Mouse (Mus musculus) MEL (cell line): ENCODE data around the gene Ankrd53. TPM values are rescaled to one million over a fixed set of nuclear protein-coding genes. Genes with fewer than 3 reads are reported as not detected.

Experiments
- DNase-seq: peaks from one replicate; pipeline ENCODE4 v3.0.0; 2011; ENCODE audit warnings: low read depth, low spot score
- H3K27ac ChIP-seq: 2 replicates; pipeline ENCODE4 v1.5.1; 2012; ENCODE audit warnings: low read depth, mild to moderate bottlenecking, control low read depth, low read length, moderate library complexity; ENCODE audit not compliant: control insufficient read depth
- H3K27me3 ChIP-seq, 2 experiments: fragments of 150-350 bp in 1 of 2; sonication (generic) in 1 of 2; 2 replicates each; pipeline ENCODE4 v1.6.1; 2012; ENCODE audit warnings: low read length in 2 of 2, mild to moderate bottlenecking in 2 of 2, improper control_type of control experiment in 1 of 2, moderate library complexity in 1 of 2; ENCODE audit not compliant: insufficient read depth in 2 of 2, control insufficient read depth in 1 of 2
- H3K36me3 ChIP-seq, 2 experiments: 2 replicates each; pipeline ENCODE4 v1.6.1; 2012 to 2014; ENCODE audit warnings: low read length in 2 of 2, improper control_type of control experiment in 1 of 2, inconsistent platforms in 1 of 2, mild to moderate bottlenecking in 1 of 2; ENCODE audit not compliant: insufficient read depth in 2 of 2, control insufficient read depth in 1 of 2
- H3K4me1 ChIP-seq, 2 experiments: fragments of 150-350 bp in 1 of 2; sonication (generic) in 1 of 2; 2 replicates each; pipeline ENCODE4 v1.6.1; 2012; ENCODE audit warnings: low read length in 2 of 2, improper control_type of control experiment in 1 of 2, mild to moderate bottlenecking in 1 of 2; ENCODE audit not compliant: insufficient read depth in 2 of 2, control insufficient read depth in 1 of 2
- H3K4me3 ChIP-seq, 2 experiments: fragments of 150-350 bp in 1 of 2; sonication (generic) in 1 of 2; 2 replicates each; pipeline ENCODE4 v1.5.1; 2012; ENCODE audit warnings: low read depth in 2 of 2, low read length in 2 of 2, mild to moderate bottlenecking in 2 of 2, moderate library complexity in 2 of 2, control low read depth in 1 of 2, improper control_type of control experiment in 1 of 2; ENCODE audit not compliant: control insufficient read depth in 1 of 2, insufficient read depth in 1 of 2
- H3K79me2 ChIP-seq: 2 replicates; pipeline ENCODE4 v1.6.1; 2012; ENCODE audit warnings: mild to moderate bottlenecking, low read length, moderate library complexity; ENCODE audit not compliant: control insufficient read depth, poor library complexity, insufficient read depth
- H3K9ac ChIP-seq: 2 replicates; pipeline ENCODE4 v1.6.1; 2012; ENCODE audit warnings: low read depth, mild to moderate bottlenecking, control low read depth, low read length, moderate library complexity; ENCODE audit not compliant: control insufficient read depth, poor library complexity, severe bottlenecking
- H3K9me3 ChIP-seq: fragments of 150-350 bp; sonication (generic); replicated peaks from 2 replicates; pipeline ENCODE4 v1.6.1; 2012; ENCODE audit warnings: mild to moderate bottlenecking, low read length, improper control_type of control experiment, moderate library complexity; ENCODE audit not compliant: insufficient read depth
- CHD1 ChIP-seq: IDR thresholded peaks from 2 replicates; pipeline ENCODE4 v1.6.1; 2012; ENCODE audit warnings: low read depth, mild to moderate bottlenecking, inconsistent platforms, low read length, improper control_type of control experiment
- E2F4 ChIP-seq: IDR thresholded peaks from 2 replicates; pipeline ENCODE4 v1.6.1; 2011; ENCODE audit warnings: low read depth, low read length, improper control_type of control experiment, borderline replicate concordance
- KAT2A ChIP-seq: conservative IDR thresholded peaks from 2 replicates; pipeline ENCODE4 v1.6.1; 2012; ENCODE audit warnings: low read depth, low read length, improper control_type of control experiment, inconsistent platforms
- NRF1 ChIP-seq: IDR thresholded peaks from 2 replicates; pipeline ENCODE4 v1.6.1; 2014; ENCODE audit warnings: low read depth, mild to moderate bottlenecking, inconsistent platforms, low read length, improper control_type of control experiment, moderate library complexity; ENCODE audit not compliant: poor library complexity, insufficient read depth, severe bottlenecking
- POLR2A ChIP-seq, 2 experiments: IDR thresholded peaks; 2 replicates each; pipeline ENCODE4 v1.6.1; 2011 to 2012; ENCODE audit warnings: low read length in 2 of 2, mild to moderate bottlenecking in 2 of 2, control low read depth in 1 of 2, improper control_type of control experiment in 1 of 2, low read depth in 1 of 2, moderate library complexity in 1 of 2; ENCODE audit not compliant: control insufficient read depth in 1 of 2, insufficient read depth in 1 of 2, poor library complexity in 1 of 2
- POLR2AphosphoS2 ChIP-seq: IDR thresholded peaks from 2 replicates; pipeline ENCODE4 v1.6.1; 2011; ENCODE audit warnings: low read length, improper control_type of control experiment
- RAD21 ChIP-seq: IDR thresholded peaks from 2 replicates; pipeline ENCODE4 v1.6.1; 2011; ENCODE audit warnings: mild to moderate bottlenecking, low read depth, low read length, improper control_type of control experiment
- RCOR1 ChIP-seq: IDR thresholded peaks from 2 replicates; pipeline ENCODE4 v1.6.1; 2012; ENCODE audit warnings: low read depth, mild to moderate bottlenecking, inconsistent platforms, low read length, improper control_type of control experiment
- SMC3 ChIP-seq: IDR thresholded peaks from 2 replicates; pipeline ENCODE4 v1.6.1; 2011; ENCODE audit warnings: low read depth, low read length, improper control_type of control experiment
- TCF12 ChIP-seq: IDR thresholded peaks from 2 replicates; pipeline ENCODE4 v1.6.1; 2014; ENCODE audit warnings: low read depth, mild to moderate bottlenecking, inconsistent platforms, low read length, improper control_type of control experiment, moderate library complexity
- UBTF ChIP-seq: IDR thresholded peaks from 2 replicates; pipeline ENCODE4 v1.6.1; 2012; ENCODE audit warnings: low read depth, mild to moderate bottlenecking, inconsistent platforms, low read length, improper control_type of control experiment, moderate library complexity, borderline replicate concordance; ENCODE audit not compliant: insufficient read depth
- USF1 ChIP-seq: IDR thresholded peaks from 2 replicates; pipeline ENCODE4 v1.6.1; 2014; ENCODE audit warnings: low read depth, mild to moderate bottlenecking, inconsistent platforms, low read length, improper control_type of control experiment, moderate library complexity
- ZC3H11A ChIP-seq: IDR thresholded peaks from 2 replicates; pipeline ENCODE4 v1.6.1; 2012; ENCODE audit warnings: low read depth, mild to moderate bottlenecking, inconsistent platforms, low read length, improper control_type of control experiment
- polyA plus RNA-seq, 2 experiments: library from polyadenylated mRNA; stranded (reverse) in 1 of 2; unstranded in 1 of 2; fragments of >175 nt in 1 of 2; fragments of >200 nt in 1 of 2; gene quantifications; 2 replicates each; pipeline versions ENCODE4 v1.2.1 to v1.2.4; 2012; ENCODE audit warnings: low replicate concordance in 2 of 2, low read depth in 1 of 2; ENCODE audit not compliant: insufficient read length in 2 of 2, insufficient read depth in 1 of 2, missing spikeins in 1 of 2
- total RNA-seq: library from RNA; depleted of rRNA; stranded (reverse); fragments of 300-350 nt; gene quantifications from 2 replicates; pipeline ENCODE4 v1.2.3, GENCODE M21; 2012

Gene Ankrd53
- total and polyA plus RNA-seq, 3 experiments = 0.67 TPM; not detected in 2

DNA sequence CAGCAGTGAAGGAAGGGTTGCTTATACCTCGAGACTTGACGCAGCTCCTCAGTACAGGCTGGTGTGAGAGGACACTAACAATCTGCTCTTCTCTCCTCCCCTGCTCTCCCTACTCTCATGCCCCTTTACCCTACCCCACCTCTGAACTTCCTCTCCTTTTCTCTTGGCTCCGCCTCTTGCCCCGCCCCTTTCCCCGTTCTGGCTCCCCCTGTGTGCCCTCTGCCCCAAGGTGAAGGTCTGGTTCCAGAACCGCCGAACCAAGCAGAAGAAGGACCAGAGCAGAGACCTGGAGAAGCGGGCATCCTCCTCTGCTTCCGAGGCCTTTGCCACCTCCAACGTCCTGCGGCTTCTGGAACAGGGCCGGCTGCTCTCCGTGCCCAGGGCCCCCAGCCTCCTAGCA lies 25.1 kb upstream of the Ankrd53 start:
- Histone ChIP-seq H3K4me1 (no peaks in the 10 kb centered on the region), H3K9ac (no peak overlapping the region), H3K36me3 (no peaks in the 10 kb centered on the region), H3K27ac (no peak overlapping the region), H3K79me2 (no peaks in the 10 kb centered on the region), H3K27me3 (no peaks in the 10 kb centered on the region; a peak in 1 of 4 replicates), H3K4me3 (no peak overlapping the region), H3K9me3 (no peaks in the 10 kb centered on the region)
- TF ChIP-seq NRF1 (no peak), KAT2A (no peak), CHD1 (no peak), USF1 (no peak), RCOR1 (no peak), POLR2AphosphoS2 (no peak), ZC3H11A (no peak), SMC3 (no peak), POLR2A (IDR thresholded peaks at IDR 0.05; ENCODE audit: control insufficient read depth in 1 of 2, insufficient read depth in 1 of 2, low read depth in 1 of 2, low read length in 2 of 2, poor library complexity in 1 of 2) (no peak), E2F4 (no peak), RAD21 (no peak), UBTF (no peak)
- DNase-seq = no peak

DNA sequence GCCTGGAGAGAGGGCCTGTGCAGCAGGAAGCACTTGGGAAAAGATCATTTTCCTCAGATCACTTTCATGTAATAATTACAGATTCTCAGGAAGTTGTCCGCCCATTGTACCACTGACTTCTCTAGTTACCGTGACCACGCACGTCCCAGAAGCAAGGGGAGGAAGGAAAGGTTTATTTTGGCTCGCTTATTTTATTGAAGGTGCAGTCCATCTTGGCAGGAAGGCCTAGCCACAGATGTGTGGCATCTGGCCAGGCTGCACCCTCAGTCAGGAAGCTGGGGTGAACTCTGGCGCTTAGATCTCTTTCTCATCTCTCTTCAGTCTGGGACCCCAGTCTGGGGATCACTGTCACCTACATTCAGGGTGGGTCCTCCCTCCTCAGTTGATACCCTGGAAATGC lies 23.8 kb upstream of the Ankrd53 start:
- no peaks in the 10 kb centered on the region for H3K4me1 ChIP-seq
- DNase-seq = no peak
- TF ChIP-seq TCF12 (no peak), KAT2A (no peak)
- no peak overlapping the region for H3K4me3 ChIP-seq
- no peaks in the 10 kb centered on the region for H3K79me2 ChIP-seq
- no peaks in the 10 kb centered on the region; a peak in 1 of 4 replicates for H3K27me3 ChIP-seq
- no peaks in the 10 kb centered on the region for H3K36me3 ChIP-seq
- no peak overlapping the region for H3K27ac ChIP-seq
- H3K9me3 ChIP-seq = no peaks in the 10 kb centered on the region
- no peak overlapping the region for H3K9ac ChIP-seq

DNA sequence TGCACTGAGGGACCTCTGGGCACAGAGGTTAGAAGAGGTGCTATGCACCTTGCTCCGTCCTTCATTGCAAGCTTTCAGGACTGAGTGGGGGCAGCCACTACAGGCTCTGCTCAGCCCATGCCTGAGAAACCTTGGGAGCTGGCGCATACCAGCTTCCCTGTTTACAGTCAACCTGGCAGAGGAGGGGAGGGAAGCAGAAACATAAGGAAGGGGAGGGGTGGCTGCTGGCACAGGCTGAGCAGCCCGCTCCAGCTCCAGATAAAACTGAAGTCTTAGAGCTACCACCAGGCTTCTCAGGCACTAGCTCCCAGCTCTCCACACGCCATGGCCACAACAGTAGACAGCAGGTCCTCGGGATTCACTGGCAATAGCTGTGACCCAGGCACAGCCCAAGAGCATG lies 19.7 kb upstream of the Ankrd53 start, which contains the start of gene Atp6v1b1:
TSS of gene Atp6v1b1 (plus strand) at position 230 of the 400 bp plus-strand sequence.
- no peak for DNase-seq
- no peaks in the 10 kb centered on the region for H3K9me3 ChIP-seq
- TF ChIP-seq ZC3H11A (no peak), KAT2A (no peak)
- H3K9ac ChIP-seq = no peak within 1 kb of the TSS
- H3K27me3 ChIP-seq = no peaks in the 10 kb centered on the region; a peak in 1 of 4 replicates
- H3K36me3 ChIP-seq = no peaks in the 10 kb centered on the region
- no peak within 1 kb of the TSS for H3K27ac ChIP-seq
- no peaks in the 10 kb centered on the region for H3K4me1 ChIP-seq
- H3K4me3 ChIP-seq = no peak within 1 kb of the TSS
- H3K79me2 ChIP-seq = no peaks in the 10 kb centered on the region
